Mouse (Mus musculus): ENCODE measurements around the gene Ahcyl2. TPM values are rescaled to one million over a fixed set of nuclear protein-coding genes. Genes with fewer than 3 reads are reported as not detected.
A peak's percentile ranks its signal among the peaks of the same experiment; 100 is the strongest.

Ahcyl2 gene
- polyA plus RNA-seq, 1 experiment: 37.2 TPM

DNA sequence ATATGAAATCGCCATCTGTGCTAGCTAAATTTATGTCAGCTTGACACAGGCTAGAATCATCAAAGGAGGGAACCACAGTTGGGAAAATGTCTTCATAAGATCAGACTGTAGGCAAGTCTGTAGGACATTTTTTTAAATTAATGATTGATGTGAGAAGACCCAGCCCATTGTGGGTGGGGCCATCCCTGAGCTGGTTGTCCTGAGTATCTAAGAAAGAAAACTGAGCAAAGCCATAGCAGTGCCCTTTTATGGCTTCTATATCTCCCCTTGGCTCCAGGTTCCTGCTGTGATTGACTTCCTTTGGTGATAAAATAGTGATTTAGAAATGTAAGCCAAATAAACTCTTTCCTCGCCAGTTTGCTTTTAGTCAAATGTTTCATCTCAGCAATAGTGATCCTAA lies 97.1 kb downstream of the Ahcyl2 start:
- no peak overlapping the region for H3K4me3 ChIP-seq (ENCODE audit: low read depth, low read length)
- H3K36me3 ChIP-seq (ENCODE audit: control insufficient read depth, insufficient read depth, low read length, poor library complexity, severe bottlenecking): peaks cover 2% of the 10 kb centered on the region
- peaks cover 3% of the 10 kb centered on the region for H3K4me1 ChIP-seq (ENCODE audit: control insufficient read depth, insufficient read depth, low read length)
- H3K27ac ChIP-seq (ENCODE audit: insufficient read depth, low read length): no peak overlapping the region
- H3K27me3 ChIP-seq (ENCODE audit: control insufficient read depth, insufficient read depth, low read length, poor library complexity, severe bottlenecking): no peaks in the 10 kb centered on the region
- H3K9me3 ChIP-seq (replicated peaks; ENCODE audit: control insufficient read depth, insufficient read depth, low read length, poor library complexity, severe bottlenecking): peaks cover 22% of the 10 kb centered on the region
- TF ChIP-seq POLR2A (IDR thresholded peaks at IDR 0.05; ENCODE audit: insufficient read depth, low read length): no peak
- no peak for TF ChIP-seq EP300 (IDR thresholded peaks at IDR 0.05; ENCODE audit: insufficient read depth, low read depth, low read length)
- no peak overlapping the region for H3K9ac ChIP-seq (ENCODE audit: low read depth, poor library complexity, severe bottlenecking)

DNA sequence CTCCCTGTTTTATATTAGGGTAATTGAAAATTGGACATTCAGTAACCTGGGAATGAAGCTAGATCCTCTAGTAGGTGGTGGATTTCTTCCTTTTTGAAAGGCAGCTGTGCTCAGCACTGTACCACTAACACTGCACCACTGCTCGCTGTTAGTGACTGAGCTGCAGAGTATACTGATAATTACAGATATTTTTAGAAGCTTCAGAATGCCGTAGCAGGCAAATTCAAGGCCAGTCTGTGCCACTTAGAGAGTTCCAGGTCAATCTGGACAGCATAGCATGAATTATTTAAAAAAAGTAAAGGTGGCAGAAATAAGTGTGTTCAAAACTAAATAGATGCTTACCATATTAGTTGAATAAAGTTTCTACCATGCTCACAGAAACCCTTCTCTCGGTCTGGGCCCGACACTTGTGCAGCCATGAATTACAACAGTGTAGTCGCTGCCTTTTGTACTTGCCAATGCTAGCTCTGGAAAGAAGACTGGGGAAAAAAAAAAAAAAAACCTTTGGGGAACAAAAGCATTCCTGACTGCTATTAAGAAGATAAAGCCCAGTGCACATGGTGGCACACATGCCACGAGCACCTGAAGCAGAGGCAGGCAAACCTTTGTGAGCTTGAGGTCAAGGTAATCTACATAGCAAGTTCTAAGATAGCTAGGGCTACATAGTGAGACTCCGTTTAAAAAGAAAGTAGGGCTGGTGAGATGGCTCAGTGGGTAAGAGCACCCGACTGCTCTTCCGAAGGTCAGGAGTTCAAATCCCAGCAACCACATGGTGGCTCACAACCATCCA lies 99.3 kb downstream of the Ahcyl2 start:
- Histone ChIP-seq H3K4me1 (ENCODE audit: control insufficient read depth, insufficient read depth, low read length) (peaks cover 6% of the 10 kb centered on the region), H3K36me3 (ENCODE audit: control insufficient read depth, insufficient read depth, low read length, poor library complexity, severe bottlenecking) (peaks cover 6% of the 10 kb centered on the region), H3K27me3 (ENCODE audit: control insufficient read depth, insufficient read depth, low read length, poor library complexity, severe bottlenecking) (no peaks in the 10 kb centered on the region), H3K27ac (ENCODE audit: insufficient read depth, low read length) (peak overlapping the region; percentile 24; the same call in 1 of the 2 replicates), H3K4me3 (ENCODE audit: low read depth, low read length) (no peak overlapping the region), H3K9me3 (replicated peaks; ENCODE audit: control insufficient read depth, insufficient read depth, low read length, poor library complexity, severe bottlenecking) (peaks cover 22% of the 10 kb centered on the region), H3K9ac (ENCODE audit: low read depth, poor library complexity, severe bottlenecking) (no peak overlapping the region)
- TF ChIP-seq POLR2A (IDR thresholded peaks at IDR 0.05; ENCODE audit: insufficient read depth, low read length): no peak
- peak; percentile 54; the same call in 1 of the 2 replicates for TF ChIP-seq EP300 (IDR thresholded peaks at IDR 0.05; ENCODE audit: insufficient read depth, low read depth, low read length)

DNA sequence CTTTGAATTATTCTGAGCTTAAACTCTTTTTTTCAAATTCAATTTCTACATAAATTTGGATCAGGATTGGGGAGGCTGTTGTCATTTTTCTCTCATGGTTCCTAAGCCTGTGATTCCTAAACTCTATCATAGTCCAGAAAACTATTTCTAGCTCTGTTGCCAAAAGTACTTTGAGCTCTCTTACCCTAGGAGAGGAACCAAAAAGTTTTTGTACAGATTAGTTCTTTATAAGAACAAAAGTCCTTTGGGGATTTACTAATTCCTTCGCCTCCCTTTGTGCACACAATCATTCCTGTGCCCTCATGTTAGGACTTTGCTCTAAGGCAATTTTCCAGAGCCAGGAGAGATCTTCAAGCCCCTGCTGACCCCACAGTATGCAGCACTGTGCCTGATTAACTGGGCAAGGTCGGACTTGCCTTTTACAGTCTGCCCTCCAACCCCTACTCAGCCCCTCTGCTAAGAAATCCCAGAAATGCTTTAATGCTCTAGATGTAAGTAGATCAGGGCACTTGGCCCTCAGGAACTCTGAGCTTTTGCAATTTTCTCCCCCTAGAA lies 100.6 kb downstream of the Ahcyl2 start:
- Histone ChIP-seq H3K4me1 (ENCODE audit: control insufficient read depth, insufficient read depth, low read length) (peaks cover 2% of the 10 kb centered on the region), H3K9ac (ENCODE audit: low read depth, poor library complexity, severe bottlenecking) (no peak overlapping the region)

DNA sequence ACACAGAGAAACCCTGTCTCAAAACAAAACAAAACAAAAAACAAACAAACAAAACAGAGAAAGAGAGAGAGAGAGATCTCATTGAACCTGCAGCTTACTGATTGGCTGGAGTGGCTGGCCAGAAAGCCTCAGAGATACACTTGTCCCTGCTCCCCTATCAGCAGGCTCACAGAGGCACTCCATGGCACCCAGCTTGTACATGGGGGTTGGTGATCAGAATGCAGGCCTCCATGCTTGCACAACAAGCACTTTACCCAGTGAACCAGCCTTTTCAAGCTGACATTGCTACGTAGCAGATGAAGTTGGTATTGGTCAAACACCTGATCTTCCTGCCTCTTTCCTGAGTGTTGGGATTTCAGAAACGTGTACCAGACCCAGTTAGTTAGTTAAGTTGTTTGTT lies 105.8 kb downstream of the Ahcyl2 start:
- Histone ChIP-seq H3K4me3 (ENCODE audit: low read depth, low read length) (no peak overlapping the region), H3K9ac (ENCODE audit: low read depth, poor library complexity, severe bottlenecking) (no peak overlapping the region), H3K9me3 (replicated peaks; ENCODE audit: control insufficient read depth, insufficient read depth, low read length, poor library complexity, severe bottlenecking) (peaks cover 7% of the 10 kb centered on the region), H3K27me3 (ENCODE audit: control insufficient read depth, insufficient read depth, low read length, poor library complexity, severe bottlenecking) (no peaks in the 10 kb centered on the region), H3K36me3 (ENCODE audit: control insufficient read depth, insufficient read depth, low read length, poor library complexity, severe bottlenecking) (peaks cover 4% of the 10 kb centered on the region), H3K4me1 (ENCODE audit: control insufficient read depth, insufficient read depth, low read length) (peaks cover 2% of the 10 kb centered on the region), H3K27ac (ENCODE audit: insufficient read depth, low read length) (no peak overlapping the region)
- TF ChIP-seq CTCF (IDR thresholded peaks at IDR 0.05; ENCODE audit: low read depth, low read length) (no peak), EP300 (IDR thresholded peaks at IDR 0.05; ENCODE audit: insufficient read depth, low read depth, low read length) (no peak), POLR2A (IDR thresholded peaks at IDR 0.05; ENCODE audit: insufficient read depth, low read length) (no peak)

More for the DNA sequence above, 100.6 kb downstream of the Ahcyl2 start:
- peak overlapping the region; percentile 88 for H3K27ac ChIP-seq (ENCODE audit: insufficient read depth, low read length)
- no peak overlapping the region for H3K4me3 ChIP-seq (ENCODE audit: low read depth, low read length)
- peaks cover 4% of the 10 kb centered on the region for H3K36me3 ChIP-seq (ENCODE audit: control insufficient read depth, insufficient read depth, low read length, poor library complexity, severe bottlenecking)
- no peaks in the 10 kb centered on the region for H3K27me3 ChIP-seq (ENCODE audit: control insufficient read depth, insufficient read depth, low read length, poor library complexity, severe bottlenecking)
- H3K9me3 ChIP-seq (replicated peaks; ENCODE audit: control insufficient read depth, insufficient read depth, low read length, poor library complexity, severe bottlenecking): peaks cover 17% of the 10 kb centered on the region
- TF ChIP-seq POLR2A (IDR thresholded peaks at IDR 0.05; ENCODE audit: insufficient read depth, low read length) (no peak), CTCF (IDR thresholded peaks at IDR 0.05; ENCODE audit: low read depth, low read length) (no peak), EP300 (IDR thresholded peaks at IDR 0.05; ENCODE audit: insufficient read depth, low read depth, low read length) (0 out of 2 replicates have a peak, but pooled peaks have one; percentile 9)

DNA sequence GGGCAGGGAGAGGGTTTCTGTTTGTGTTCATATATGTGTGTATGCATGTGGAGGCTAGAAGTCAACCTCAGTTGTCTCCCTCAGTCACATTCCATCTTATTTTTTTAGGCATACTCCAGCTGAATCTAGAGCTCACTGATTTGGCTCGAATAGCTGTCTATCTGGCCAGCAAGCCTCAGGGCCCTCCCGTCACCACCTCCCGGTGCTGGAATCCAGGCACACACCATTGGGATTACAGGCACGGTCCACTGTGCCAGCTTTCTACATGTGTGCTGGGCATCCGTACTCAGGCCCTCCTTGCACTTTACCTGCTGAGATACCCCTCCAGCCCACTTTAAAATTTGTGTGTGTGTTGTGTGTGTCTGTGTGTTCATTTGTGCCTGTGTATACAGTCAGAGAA lies 107.8 kb downstream of the Ahcyl2 start:
- no peak overlapping the region for H3K4me3 ChIP-seq (ENCODE audit: low read depth, low read length)
- H3K4me1 ChIP-seq (ENCODE audit: control insufficient read depth, insufficient read depth, low read length): peaks cover under 1% of the 10 kb centered on the region
- H3K36me3 ChIP-seq (ENCODE audit: control insufficient read depth, insufficient read depth, low read length, poor library complexity, severe bottlenecking): peaks cover 3% of the 10 kb centered on the region
- no peak overlapping the region for H3K9ac ChIP-seq (ENCODE audit: low read depth, poor library complexity, severe bottlenecking)
- H3K27me3 ChIP-seq (ENCODE audit: control insufficient read depth, insufficient read depth, low read length, poor library complexity, severe bottlenecking): no peaks in the 10 kb centered on the region
- H3K9me3 ChIP-seq (replicated peaks; ENCODE audit: control insufficient read depth, insufficient read depth, low read length, poor library complexity, severe bottlenecking): no peaks in the 10 kb centered on the region; the same call in 1 of the 2 replicates
- TF ChIP-seq EP300 (IDR thresholded peaks at IDR 0.05; ENCODE audit: insufficient read depth, low read depth, low read length) (no peak), POLR2A (IDR thresholded peaks at IDR 0.05; ENCODE audit: insufficient read depth, low read length) (no peak), CTCF (IDR thresholded peaks at IDR 0.05; ENCODE audit: low read depth, low read length) (no peak)
- H3K27ac ChIP-seq (ENCODE audit: insufficient read depth, low read length): no peak overlapping the region

DNA sequence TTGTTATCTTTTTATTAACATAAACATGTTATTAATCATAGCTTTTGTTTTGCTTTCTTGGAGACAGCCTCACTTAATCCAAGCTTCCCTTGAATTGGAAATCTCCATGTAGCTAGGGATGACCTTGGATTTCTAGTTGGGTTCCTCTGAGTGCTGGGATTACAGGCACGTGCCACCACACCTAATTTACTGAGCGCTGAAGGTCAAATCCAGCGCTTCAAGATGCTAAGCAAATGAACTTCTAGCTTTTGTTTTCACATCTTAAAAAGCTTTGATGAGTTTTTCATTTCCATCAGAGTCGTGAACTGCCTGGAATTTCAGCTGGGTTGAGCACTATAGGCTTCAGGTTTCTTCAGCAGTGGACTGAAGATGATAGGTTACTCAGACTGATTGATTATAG lies 109.0 kb downstream of the Ahcyl2 start:
- H3K9ac ChIP-seq (ENCODE audit: low read depth, poor library complexity, severe bottlenecking): no peak overlapping the region
- TF ChIP-seq CTCF (IDR thresholded peaks at IDR 0.05; ENCODE audit: low read depth, low read length) (no peak), POLR2A (IDR thresholded peaks at IDR 0.05; ENCODE audit: insufficient read depth, low read length) (no peak), EP300 (IDR thresholded peaks at IDR 0.05; ENCODE audit: insufficient read depth, low read depth, low read length) (no peak)
- no peaks in the 10 kb centered on the region; the same call in none of the 2 replicates for H3K36me3 ChIP-seq (ENCODE audit: control insufficient read depth, insufficient read depth, low read length, poor library complexity, severe bottlenecking)
- H3K4me3 ChIP-seq (ENCODE audit: low read depth, low read length): no peak overlapping the region
- no peaks in the 10 kb centered on the region for H3K27me3 ChIP-seq (ENCODE audit: control insufficient read depth, insufficient read depth, low read length, poor library complexity, severe bottlenecking)
- H3K9me3 ChIP-seq (replicated peaks; ENCODE audit: control insufficient read depth, insufficient read depth, low read length, poor library complexity, severe bottlenecking): no peaks in the 10 kb centered on the region
- H3K27ac ChIP-seq (ENCODE audit: insufficient read depth, low read length): no peak overlapping the region
- no peaks in the 10 kb centered on the region for H3K4me1 ChIP-seq (ENCODE audit: control insufficient read depth, insufficient read depth, low read length)

All from ES-Bruce4 (cell line).